ENCODE assay signal across 11 mouse cellular contexts in genomic region chr8:29290386-29290785, GRCm38 (mm10).
DNase-seq lines count a peak whose midpoint lies in the region; ATAC-seq and TF ChIP-seq lines count a peak whose summit lies in the region.
"Had no signal": no experiment of that assay in that cellular context is flagged by ENCODE, and none has a peak within 500 bp of the region (broad histone marks: within the 10 kb centered on the region; RNA-seq: fewer than 3 reads in every experiment).

No protein-coding gene starts in this region.

- peak; percentile 8 for DNase-seq in gastrocnemius, postnatal 10 days
- no peak for DNase-seq in gastrocnemius, adult 18-20 months (ENCODE audit: low spot score)
- peak; percentile 2 for DNase-seq in 416B (ENCODE audit: low read depth)
- peak; percentile 69 to 77 for DNase-seq in cerebellum, postnatal 14 days
- peak; percentile 12 to 17 for DNase-seq in frontal cortex, postnatal 25 days (ENCODE audit: low spot score in 2 of 2)
- DNase-seq in left cerebral cortex, postnatal 4 days = peak; percentile 38
- peak; percentile 26 for DNase-seq in stomach, postnatal 0 days (ENCODE audit: low spot score)
- no peak for DNase-seq in adipocyte (ENCODE audit: low spot score)

- H3K9me3 ChIP-seq in stomach, postnatal 0 days (ENCODE audit: control insufficient read depth, low read length) = no peaks in the 10 kb centered on the region
- H3K9me3 ChIP-seq: liver, embryonic 15.5 days; stomach, embryonic 15.5 days had no signal

- no peaks in the 10 kb centered on the region for H3K4me1 ChIP-seq in stomach, postnatal 0 days (replicated peaks; ENCODE audit: control insufficient read depth, insufficient read depth)
- H3K4me1 ChIP-seq: liver, embryonic 15.5 days; stomach, embryonic 15.5 days had no signal

- no peak overlapping the region for H3K4me2 ChIP-seq in stomach, postnatal 0 days (replicated peaks; ENCODE audit: low read depth)
- H3K4me2 ChIP-seq: liver, embryonic 15.5 days; stomach, embryonic 15.5 days had no signal

- no peak overlapping the region for H3K9ac ChIP-seq in stomach, postnatal 0 days (ENCODE audit: low read length)
- H3K9ac ChIP-seq: liver, embryonic 15.5 days; stomach, embryonic 15.5 days had no signal

- H3K36me3 ChIP-seq in stomach, postnatal 0 days (ENCODE audit: control insufficient read depth, insufficient read depth, low read length) = no peaks in the 10 kb centered on the region
- H3K36me3 ChIP-seq: liver, embryonic 15.5 days; stomach, embryonic 15.5 days had no signal

- WGBS in stomach, postnatal 0 days = 5% methylated on average over 6 of the region's 6 CpGs

- intact Hi-C loops in left cerebral cortex, postnatal 4 days (cut with DNase I) = no loop called here

- H3K4me3 ChIP-seq in stomach, postnatal 0 days (ENCODE audit: low read depth, low read length) = no peak overlapping the region
- H3K4me3 ChIP-seq: erythroblast, embryonic 14.5 days; liver, embryonic 15.5 days; stomach, embryonic 15.5 days had no signal

- no peaks in the 10 kb centered on the region for H3K27me3 ChIP-seq in stomach, postnatal 0 days (ENCODE audit: control insufficient read depth, insufficient read depth, low read length)
- H3K27me3 ChIP-seq: liver, embryonic 15.5 days; stomach, embryonic 15.5 days had no signal

- peak; percentile 77 for TF ChIP-seq CTCF in stomach, postnatal 0 days (IDR thresholded peaks at IDR 0.05; ENCODE audit: low read depth)

- H3K27ac ChIP-seq in stomach, postnatal 0 days (replicated peaks) = no peak overlapping the region
- H3K27ac ChIP-seq: liver, embryonic 15.5 days; stomach, embryonic 15.5 days had no signal

- no peak for ATAC-seq in stomach, postnatal 0 days (ENCODE audit: low FRiP score, low TSS enrichment)

- TF ChIP-seq EP300 in stomach, postnatal 0 days (optimal IDR thresholded peaks at IDR 0.05) = no peak

Comparison
In these comparisons a context has a peak if more than half of its experiments do, and no peak if none do; other contexts are left out.
1. DNase-seq: peak in gastrocnemius, postnatal 10 days (single experiment), 416B (single experiment), cerebellum, postnatal 14 days (2 of 2), frontal cortex, postnatal 25 days (2 of 2), left cerebral cortex, postnatal 4 days (single experiment) and stomach, postnatal 0 days (single experiment); none in gastrocnemius, adult 18-20 months (single experiment) and adipocyte (single experiment).